Mouse (Mus musculus) thymus, adult 2 months (tissue): ENCODE results near the gene Rev1.

Experiments
- CTCF ChIP-seq: fragments of 200-500 bp; IDR thresholded peaks from 2 replicates; pipeline ENCODE4 v1.5.1; 2012; ENCODE audit warnings: mild to moderate bottlenecking, control low read depth, low read length, moderate library complexity, borderline replicate concordance; ENCODE audit not compliant: control insufficient read depth, poor library complexity, insufficient read depth; ENCODE audit errors: extremely low read depth
- POLR2A ChIP-seq: fragments of 200-500 bp; IDR thresholded peaks from 2 replicates; pipeline ENCODE4 v1.6.1; 2012; ENCODE audit warnings: mild to moderate bottlenecking, low read length, control low read depth, moderate library complexity; ENCODE audit not compliant: control insufficient read depth, poor library complexity, insufficient read depth; ENCODE audit errors: extremely low read depth

DNA sequence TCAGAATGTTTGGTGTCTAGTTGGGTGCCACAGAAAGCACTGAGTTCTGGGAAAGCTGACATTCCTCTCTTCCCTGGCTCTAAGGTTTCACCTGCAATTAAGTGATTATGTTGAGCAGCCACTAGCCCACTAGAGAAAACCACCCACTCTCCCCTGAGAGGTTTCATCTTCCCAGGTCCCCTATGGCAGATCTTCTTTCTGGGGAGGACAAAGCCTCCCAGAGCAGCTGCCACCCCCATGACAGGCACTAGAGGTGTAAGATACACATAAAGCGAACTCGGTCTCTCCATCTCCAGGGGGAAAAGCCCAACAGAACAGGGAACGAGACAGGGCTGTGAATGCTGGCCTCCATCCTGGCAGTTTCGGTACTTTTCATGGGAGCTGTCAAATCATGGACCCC is 42.3 kb upstream of the Rev1 start:
- TF ChIP-seq POLR2A = no peak
- no peak for TF ChIP-seq CTCF
